Mouse (Mus musculus) heart, postnatal 25 days (tissue): ENCODE measurements around the gene Cfap20. TPM values are rescaled to one million over a fixed set of nuclear protein-coding genes. Genes with fewer than 3 reads are reported as not detected.

Source experiments
- DNase-seq: peaks from one replicate; pipeline ENCODE4 v3.0.0; 2022; ENCODE audit warnings: low spot score
- intact Hi-C: fragments of 180-260 bp; cut with DNase I; formaldehyde crosslinking; loops from one replicate; pipeline ENCODE4 v1.15.1; 2025
- total RNA-seq, 2 experiments: library from RNA; stranded (reverse); gene quantifications; 2 replicates each; pipeline ENCODE4 v1.2.3; 2021

The Cfap20 gene
- total RNA-seq, 2 experiments from 2014 or later = 27.1 to 28.7 TPM

- intact Hi-C loops = no loop called here
- DNase-seq = no peak
These were observed 56.8 kb downstream of the Cfap20 start for GRCm38 (mm10) chr8:95377863-95378291.

DNA sequence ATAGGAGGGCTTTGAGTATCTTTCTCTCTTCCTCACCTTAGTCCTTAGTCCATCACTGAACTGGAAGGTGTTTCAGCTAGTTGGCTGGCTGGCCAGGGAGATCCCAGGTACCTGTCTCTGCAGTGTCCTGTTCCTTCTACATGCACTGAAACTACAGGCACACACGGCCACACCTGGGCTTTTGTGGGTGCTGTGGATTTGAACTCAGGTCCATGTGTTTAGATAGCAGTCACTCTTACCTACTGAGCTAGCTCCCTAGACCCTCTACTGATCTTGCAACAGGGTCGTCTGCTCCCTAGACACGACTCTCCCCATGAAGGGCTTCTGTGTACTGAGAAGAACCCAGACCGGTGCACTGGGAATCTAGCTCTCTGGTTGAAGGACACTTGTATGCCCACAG is 57.6 kb downstream of the Cfap20 start:
- no peak for DNase-seq
- intact Hi-C loops = no loop called here

DNA sequence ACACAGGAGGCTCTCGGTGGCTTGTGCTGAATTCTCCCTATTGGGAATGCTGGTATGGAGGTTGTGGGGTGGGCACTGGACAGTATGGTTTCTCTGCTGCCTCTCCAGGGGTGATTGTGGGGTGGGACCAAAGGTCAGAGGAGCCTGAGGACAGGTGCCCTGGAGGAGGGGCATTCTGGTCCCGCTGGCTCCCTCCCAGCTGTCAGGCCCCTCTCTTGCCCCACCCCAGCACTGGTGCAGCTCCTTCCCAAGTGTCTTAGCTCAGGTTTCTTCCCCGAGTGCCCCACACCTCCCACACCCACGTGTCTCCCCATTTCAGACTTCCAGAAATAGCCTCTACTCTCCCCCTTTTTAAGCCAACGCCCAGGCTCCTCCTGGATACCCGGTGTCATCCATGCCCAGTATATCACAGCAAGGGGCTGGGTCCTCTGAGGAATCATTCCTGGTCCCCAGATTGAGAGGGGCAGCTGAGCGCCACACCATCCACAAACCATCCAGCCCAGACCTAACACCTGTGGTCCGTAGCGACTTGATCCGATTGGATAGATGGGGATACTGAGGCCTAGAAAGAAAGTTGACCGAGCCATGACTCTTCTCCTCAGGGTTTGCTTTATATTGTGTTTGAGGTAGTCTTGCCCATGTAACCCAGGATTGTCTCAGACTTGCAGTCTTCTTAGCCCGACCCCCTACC is 58.2 kb downstream of the Cfap20 start:
- no peak for DNase-seq
- intact Hi-C loops = no loop called here

DNA sequence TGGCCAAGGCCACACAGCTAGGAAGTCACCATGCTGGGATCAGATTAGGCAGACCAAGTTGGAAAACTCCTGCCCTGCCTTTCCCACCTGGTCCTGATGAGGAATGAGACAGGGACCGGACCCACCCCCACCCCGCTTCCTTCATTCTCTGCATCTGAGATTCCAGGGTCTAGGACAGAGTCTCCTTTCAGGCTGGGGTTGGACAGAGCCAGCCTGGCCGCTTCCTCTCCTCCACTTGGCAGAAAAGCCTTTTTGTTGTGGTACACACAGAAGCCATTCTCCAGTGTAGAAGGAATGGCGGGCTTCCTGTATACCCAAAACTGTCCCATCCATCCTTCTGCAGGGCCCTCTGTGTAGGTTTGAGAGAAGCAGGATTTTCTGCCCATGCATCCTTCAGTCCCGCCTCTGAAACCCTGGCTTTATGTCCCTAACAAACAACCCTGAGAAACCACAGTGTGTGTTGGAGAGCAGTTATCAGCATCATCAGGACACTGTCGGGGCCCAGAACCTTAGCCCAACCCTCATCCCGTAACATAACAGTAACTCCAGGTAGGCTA is 59.2 kb downstream of the Cfap20 start:
- intact Hi-C loops = no loop called here
- DNase-seq = no peak

DNA sequence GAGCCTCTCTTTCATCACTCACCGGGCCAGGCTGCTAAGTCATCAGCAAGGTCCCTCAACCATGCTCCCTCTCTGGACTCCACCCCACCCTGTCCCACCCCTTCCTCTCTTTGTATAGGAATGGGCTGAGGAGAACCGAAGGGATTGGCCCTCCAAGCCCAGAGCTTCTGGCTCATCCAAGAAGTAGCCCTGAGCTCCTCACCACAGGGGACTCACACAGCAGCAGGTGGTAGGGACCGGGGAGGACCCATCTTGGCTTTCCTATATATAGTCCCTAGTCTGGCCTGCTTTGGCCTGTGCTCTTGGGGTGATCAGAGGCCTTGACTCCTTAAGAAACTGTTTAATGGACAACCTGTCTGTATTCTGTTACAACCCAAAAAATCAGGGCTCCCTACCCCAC is 60.2 kb downstream of the Cfap20 start:
- intact Hi-C loops = no loop called here
- no peak for DNase-seq

GRCm38 (mm10) chr8:95373389-95374002 is 61.2 kb downstream of the Cfap20 start:
- intact Hi-C loops = loop anchor here (2.0 kb wide), 1 partner anchor 21 kb away; the partner anchor contains the start of gene Mmp15
- no peak for DNase-seq

Other genes with a start within 250 kb of the Cfap20 start
- 10 to 100 TPM; 67.1 to 72.4 TPM for gene Kifc3, start 232.1 kb downstream of the Cfap20 start, total RNA-seq
- gene Cngb1, start 128.3 kb downstream of the Cfap20 start, total RNA-seq = under 1 TPM; 0.75 to 0.86 TPM
- gene Tepp, start 124.3 kb downstream of the Cfap20 start, total RNA-seq = not detected
- gene Zfp319, start 102.9 kb downstream of the Cfap20 start, total RNA-seq = 1 to 10 TPM; 8.5 to 9.9 TPM
- 10 to 100 TPM; 14.2 to 16.6 TPM for gene Usb1, start 102.6 kb downstream of the Cfap20 start, total RNA-seq
- 10 to 100 TPM; 72.4 to 72.5 TPM for gene Mmp15, start 82.6 kb downstream of the Cfap20 start, total RNA-seq
- 10 to 100 TPM; 26.0 to 27.3 TPM for gene Csnk2a2, start 55.2 kb upstream of the Cfap20 start, total RNA-seq
- gene Ccdc113, start 99.2 kb upstream of the Cfap20 start, total RNA-seq = not detected
- not detected for gene Prss54, start 141.5 kb upstream of the Cfap20 start, total RNA-seq
- 1 to 10 TPM in 1 of 2 experiments, under 1 TPM in 1; 0.88 to 1.3 TPM for gene Gins3, start 198.6 kb upstream of the Cfap20 start, total RNA-seq
- gene Ndrg4, start 242.1 kb upstream of the Cfap20 start, total RNA-seq = 100 to 1,000 TPM; 317 to 336 TPM